Mouse (Mus musculus): ENCODE results near the gene Stra8. TPM values are rescaled to one million over a fixed set of nuclear protein-coding genes. Genes with fewer than 3 reads are reported as not detected.

Gene Stra8
- total RNA-seq, 2 experiments from 2014 or later: not detected

Other genes starting within 250 kb of the Stra8 start
- gene Agbl3, start 139.7 kb upstream of the Stra8 start, total RNA-seq (2021): 1 to 10 TPM; 3.1 to 3.9 TPM
- 10 to 100 TPM; 34.9 to 38.0 TPM for gene Tmem140, start 57.0 kb upstream of the Stra8 start, total RNA-seq (2021)
- gene Cyren, start 42.1 kb upstream of the Stra8 start, total RNA-seq (2021): 1 to 10 TPM; 2.3 to 3.5 TPM
- gene Wdr91, start 9.3 kb upstream of the Stra8 start, total RNA-seq (2021): 10 to 100 TPM; 11.4 to 15.5 TPM
- gene Slc23a4, start 68.2 kb downstream of the Stra8 start, total RNA-seq (2021): 1 to 10 TPM in 1 of 2 experiments, under 1 TPM in 1; 0.27 to 1.2 TPM
- 10 to 100 TPM; 21.2 to 21.4 TPM for gene Cnot4, start 213.6 kb downstream of the Stra8 start, total RNA-seq (2021)